Mouse (Mus musculus): ENCODE measurements at regions not wholly inside any gene's neighbourhood (a gene's known extent, or its start where the extent isn't known, plus 50 kb on each side); places are given as distances from the start of the nearest gene placed in this dataset.

- TF ChIP-seq CTCF (IDR thresholded peaks at IDR 0.05; ENCODE audit: control insufficient read depth, insufficient read depth, insufficient read length) (no peak), MYOG (IDR thresholded peaks at IDR 0.05; ENCODE audit: control insufficient read depth, extremely low read depth, insufficient read length) (no peak), MAX (IDR thresholded peaks at IDR 0.05) (no peak), MYOD1 (IDR thresholded peaks at IDR 0.05; ENCODE audit: control insufficient read depth, insufficient read length, low read depth) (no peak)
These were observed 72.9 kb upstream of the Gm4791 start for GRCm38 (mm10) chr9:46925641-46926040.
